Mouse (Mus musculus): ENCODE measurements around the gene Usb1. TPM values are rescaled to one million over a fixed set of nuclear protein-coding genes. Genes with fewer than 3 reads are reported as not detected.
"Not testable (repeated sequence)": the region's sequence is repeated elsewhere in the genome, so short reads cannot be mapped to it uniquely, and the experiment has no call there.

Gene Usb1
- total RNA-seq, 1 experiment, result 25.9 TPM

- Histone ChIP-seq H3K4me1 (ENCODE audit: control insufficient read depth in 2 of 2, insufficient read depth in 2 of 2, low read length in 2 of 2, poor library complexity in 1 of 2) (peaks cover 0 to 10% of the 10 kb centered on the region in 2 experiments; a peak in 2 of 4 replicates), H3K27ac (ENCODE audit: insufficient read depth, low read depth, low read length, poor library complexity, severe bottlenecking) (no peak overlapping the region), H3K36me3 (ENCODE audit: control insufficient read depth, insufficient read depth, low read length, poor library complexity, severe bottlenecking) (no peaks in the 10 kb centered on the region), H3K4me3 (ENCODE audit: insufficient read depth in 1 of 2, low read depth in 1 of 2, low read length in 2 of 2, poor library complexity in 1 of 2, severe bottlenecking in 1 of 2) (no peak overlapping the region), H3K9me3 (ENCODE audit: control insufficient read depth, insufficient read depth, low read depth, low read length) (no peaks in the 10 kb centered on the region), H3K9ac (ENCODE audit: insufficient read depth, low read depth, low read length, poor library complexity, severe bottlenecking) (no peak overlapping the region)
- in situ Hi-C loops (cut with MboI; ENCODE audit: low sequenced_read_pairs in 2 of 2, unreplicated experiment in 2 of 2), result no loop called here
- TF ChIP-seq ZC3H11A (IDR thresholded peaks at IDR 0.05; ENCODE audit: borderline replicate concordance, low read depth, low read length) (no peak), CHD2 (IDR thresholded peaks at IDR 0.05; ENCODE audit: low read depth, low read length) (no peak), HCFC1 (IDR thresholded peaks at IDR 0.05; ENCODE audit: borderline replicate concordance, insufficient read depth, low read length) (no peak), MAFK (IDR thresholded peaks at IDR 0.05; ENCODE audit: insufficient read depth, low read depth, low read length) (no peak), ZNF384 (IDR thresholded peaks at IDR 0.05; ENCODE audit: low read depth, low read length) (no peak)
- no peak for DNase-seq (ENCODE audit: low read depth, low spot score)
Observed at GRCm38 (mm10) chr8:95376309-95376999, 44.4 kb downstream of the Usb1 start.

- H3K36me3 ChIP-seq (ENCODE audit: control insufficient read depth, insufficient read depth, low read length, poor library complexity, severe bottlenecking), result no peaks in the 10 kb centered on the region
- no peak overlapping the region for H3K9ac ChIP-seq (ENCODE audit: insufficient read depth, low read depth, low read length, poor library complexity, severe bottlenecking)
- H3K4me3 ChIP-seq (ENCODE audit: insufficient read depth in 1 of 2, low read depth in 1 of 2, low read length in 2 of 2, poor library complexity in 1 of 2, severe bottlenecking in 1 of 2), result no peak overlapping the region
- no peak for TF ChIP-seq ZC3H11A (IDR thresholded peaks at IDR 0.05; ENCODE audit: borderline replicate concordance, low read depth, low read length)
- TF ChIP-seq ZNF384 (IDR thresholded peaks at IDR 0.05; ENCODE audit: low read depth, low read length), result no peak
- TF ChIP-seq CHD2 (IDR thresholded peaks at IDR 0.05; ENCODE audit: low read depth, low read length), result no peak
- no peak for TF ChIP-seq MAFK (IDR thresholded peaks at IDR 0.05; ENCODE audit: insufficient read depth, low read depth, low read length)
- TF ChIP-seq HCFC1 (IDR thresholded peaks at IDR 0.05; ENCODE audit: borderline replicate concordance, insufficient read depth, low read length), result no peak
- in situ Hi-C loops (cut with MboI; ENCODE audit: low sequenced_read_pairs in 2 of 2, unreplicated experiment in 2 of 2), result no loop called here
- DNase-seq (ENCODE audit: low read depth, low spot score), result no peak
- H3K9me3 ChIP-seq (ENCODE audit: control insufficient read depth, insufficient read depth, low read depth, low read length), result no peaks in the 10 kb centered on the region
- H3K27ac ChIP-seq (ENCODE audit: insufficient read depth, low read depth, low read length, poor library complexity, severe bottlenecking), result no peak overlapping the region
- H3K4me1 ChIP-seq (ENCODE audit: control insufficient read depth in 2 of 2, insufficient read depth in 2 of 2, low read length in 2 of 2, poor library complexity in 1 of 2), result peaks cover 0 to 10% of the 10 kb centered on the region in 2 experiments; a peak in 2 of 4 replicates
Observed at GRCm38 (mm10) chr8:95377101-95377500, 45.0 kb downstream of the Usb1 start.

GRCm38 (mm10) chr8:95377863-95378291 is 45.8 kb downstream of the Usb1 start:
- H3K9ac ChIP-seq (ENCODE audit: insufficient read depth, low read depth, low read length, poor library complexity, severe bottlenecking), result no peak overlapping the region
- in situ Hi-C loops (cut with MboI; ENCODE audit: low sequenced_read_pairs in 2 of 2, unreplicated experiment in 2 of 2), result no loop called here
- no peaks in the 10 kb centered on the region for H3K36me3 ChIP-seq (ENCODE audit: control insufficient read depth, insufficient read depth, low read length, poor library complexity, severe bottlenecking)
- DNase-seq (ENCODE audit: low read depth, low spot score), result no peak
- no peak overlapping the region for H3K4me3 ChIP-seq (ENCODE audit: insufficient read depth in 1 of 2, low read depth in 1 of 2, low read length in 2 of 2, poor library complexity in 1 of 2, severe bottlenecking in 1 of 2)
- TF ChIP-seq CHD2 (IDR thresholded peaks at IDR 0.05; ENCODE audit: low read depth, low read length) (no peak), MAFK (IDR thresholded peaks at IDR 0.05; ENCODE audit: insufficient read depth, low read depth, low read length) (no peak), ZC3H11A (IDR thresholded peaks at IDR 0.05; ENCODE audit: borderline replicate concordance, low read depth, low read length) (no peak), ZNF384 (IDR thresholded peaks at IDR 0.05; ENCODE audit: low read depth, low read length) (no peak), HCFC1 (IDR thresholded peaks at IDR 0.05; ENCODE audit: borderline replicate concordance, insufficient read depth, low read length) (no peak)
- peaks cover 0 to 10% of the 10 kb centered on the region in 2 experiments; a peak in 2 of 4 replicates for H3K4me1 ChIP-seq (ENCODE audit: control insufficient read depth in 2 of 2, insufficient read depth in 2 of 2, low read length in 2 of 2, poor library complexity in 1 of 2)
- no peaks in the 10 kb centered on the region for H3K9me3 ChIP-seq (ENCODE audit: control insufficient read depth, insufficient read depth, low read depth, low read length)
- H3K27ac ChIP-seq (ENCODE audit: insufficient read depth, low read depth, low read length, poor library complexity, severe bottlenecking), result no peak overlapping the region

GRCm38 (mm10) chr8:95378928-95379327 is 46.8 kb downstream of the Usb1 start:
- H3K9ac ChIP-seq (ENCODE audit: insufficient read depth, low read depth, low read length, poor library complexity, severe bottlenecking); H3K4me1 ChIP-seq (ENCODE audit: control insufficient read depth in 2 of 2, insufficient read depth in 2 of 2, low read length in 2 of 2, poor library complexity in 1 of 2); H3K36me3 ChIP-seq (ENCODE audit: control insufficient read depth, insufficient read depth, low read length, poor library complexity, severe bottlenecking); H3K27ac ChIP-seq (ENCODE audit: insufficient read depth, low read depth, low read length, poor library complexity, severe bottlenecking); H3K4me3 ChIP-seq (ENCODE audit: insufficient read depth in 1 of 2, low read depth in 1 of 2, low read length in 2 of 2, poor library complexity in 1 of 2, severe bottlenecking in 1 of 2); H3K9me3 ChIP-seq (ENCODE audit: control insufficient read depth, insufficient read depth, low read depth, low read length); DNase-seq (ENCODE audit: low read depth, low spot score); in situ Hi-C loops (cut with MboI; ENCODE audit: low sequenced_read_pairs in 2 of 2, unreplicated experiment in 2 of 2): not testable (repeated sequence)

GRCm38 (mm10) chr8:95380953-95381352 is 48.9 kb downstream of the Usb1 start:
- in situ Hi-C loops (cut with MboI; ENCODE audit: low sequenced_read_pairs in 2 of 2, unreplicated experiment in 2 of 2), result no loop called here
- Histone ChIP-seq H3K9ac (ENCODE audit: insufficient read depth, low read depth, low read length, poor library complexity, severe bottlenecking) (no peak overlapping the region), H3K27ac (ENCODE audit: insufficient read depth, low read depth, low read length, poor library complexity, severe bottlenecking) (no peak overlapping the region), H3K4me3 (ENCODE audit: insufficient read depth in 1 of 2, low read depth in 1 of 2, low read length in 2 of 2, poor library complexity in 1 of 2, severe bottlenecking in 1 of 2) (no peak overlapping the region), H3K9me3 (ENCODE audit: control insufficient read depth, insufficient read depth, low read depth, low read length) (no peaks in the 10 kb centered on the region), H3K4me1 (ENCODE audit: control insufficient read depth in 2 of 2, insufficient read depth in 2 of 2, low read length in 2 of 2, poor library complexity in 1 of 2) (no peaks in the 10 kb centered on the region), H3K36me3 (ENCODE audit: control insufficient read depth, insufficient read depth, low read length, poor library complexity, severe bottlenecking) (no peaks in the 10 kb centered on the region)
- TF ChIP-seq CHD2 (IDR thresholded peaks at IDR 0.05; ENCODE audit: low read depth, low read length) (no peak), MAFK (IDR thresholded peaks at IDR 0.05; ENCODE audit: insufficient read depth, low read depth, low read length) (no peak), HCFC1 (IDR thresholded peaks at IDR 0.05; ENCODE audit: borderline replicate concordance, insufficient read depth, low read length) (no peak), ZC3H11A (IDR thresholded peaks at IDR 0.05; ENCODE audit: borderline replicate concordance, low read depth, low read length) (no peak), ZNF384 (IDR thresholded peaks at IDR 0.05; ENCODE audit: low read depth, low read length) (no peak)
- DNase-seq (ENCODE audit: low read depth, low spot score), result no peak

All from ES-E14 (cell line).